Mouse (Mus musculus) myocyte (in vitro differentiated cells): ENCODE measurements around the gene Pcnx3.

ENCODE experiments used
- CEBPB ChIP-seq: IDR thresholded peaks from 2 replicates; pipeline ENCODE4 v1.6.1; 2011; ENCODE audit warnings: mild to moderate bottlenecking, moderate library complexity; ENCODE audit not compliant: poor library complexity, insufficient read depth, severe bottlenecking
- E2F4 ChIP-seq: IDR thresholded peaks from one replicate; pipeline ENCODE4 v1.6.1; 2011; ENCODE audit warnings: mild to moderate bottlenecking, control low read depth, moderate library complexity; ENCODE audit not compliant: insufficient read depth
- MAX ChIP-seq: IDR thresholded peaks from one replicate; pipeline ENCODE4 v1.6.1; 2011; ENCODE audit warnings: low read depth, mild to moderate bottlenecking, control low read depth
- MYOG ChIP-seq, 3 experiments: IDR thresholded peaks; one replicate each; pipeline ENCODE4 v1.6.1; 2011; ENCODE audit warnings: control low read depth in 2 of 3, low read depth in 2 of 3, mild to moderate bottlenecking in 2 of 3; ENCODE audit not compliant: insufficient read length in 2 of 3, control insufficient read depth in 1 of 3, insufficient read depth in 1 of 3
- POLR2A ChIP-seq: IDR thresholded peaks from one replicate; pipeline ENCODE4 v1.6.1; 2011; ENCODE audit warnings: low read depth, mild to moderate bottlenecking, control low read depth, moderate library complexity; ENCODE audit not compliant: insufficient read length
- POLR2AphosphoS2 ChIP-seq: IDR thresholded peaks from one replicate; pipeline ENCODE4 v1.6.1; 2011; ENCODE audit warnings: low read depth, control low read depth; ENCODE audit not compliant: insufficient read length
- REST ChIP-seq: IDR thresholded peaks from one replicate; pipeline ENCODE4 v1.6.1; 2011; ENCODE audit warnings: mild to moderate bottlenecking, control low read depth, moderate library complexity; ENCODE audit not compliant: insufficient read depth, insufficient read length
- SRF ChIP-seq: IDR thresholded peaks from one replicate; pipeline ENCODE4 v1.6.1; 2011; ENCODE audit warnings: low read depth; ENCODE audit not compliant: control insufficient read depth, insufficient read length
- TCF12 ChIP-seq: IDR thresholded peaks from one replicate; pipeline ENCODE4 v1.6.1; 2011; ENCODE audit warnings: mild to moderate bottlenecking, control low read depth; ENCODE audit not compliant: poor library complexity, insufficient read depth, severe bottlenecking
- USF1 ChIP-seq: IDR thresholded peaks from one replicate; pipeline ENCODE4 v1.6.1; 2011; ENCODE audit warnings: low read depth, mild to moderate bottlenecking, control low read depth, moderate library complexity

- TF ChIP-seq TCF12 (no peak), USF1 (no peak), POLR2A (no peak), MYOG (IDR thresholded peaks at IDR 0.05; ENCODE audit: control insufficient read depth in 1 of 3, insufficient read depth in 1 of 3, insufficient read length in 2 of 3, low read depth in 2 of 3) (no peak), E2F4 (no peak), POLR2AphosphoS2 (no peak), SRF (no peak), REST (no peak), CEBPB (no peak), MAX (no peak)
Observed at GRCm38 (mm10) chr19:5685431-5685830, 3.3 kb downstream of the Pcnx3 start.
